Mouse (Mus musculus): ENCODE data around the gene Fancg.
A peak's percentile ranks its signal among the peaks of the same experiment; 100 is the strongest.

The Fancg gene

GRCm38 (mm10) chr4:43010161-43011038 is at the start of gene Fancg:
Fancg (minus strand) TSS chr4:43010506.
- peak; percentile 70 to 82 for DNase-seq

GRCm38 (mm10) chr4:43059697-43060096 is 49.4 kb upstream of the Fancg start:
- no peak for DNase-seq

GRCm38 (mm10) chr4:43058753-43059654 is 48.7 kb upstream of the Fancg start, which contains the start of gene Unc13b:
Unc13b (plus strand) TSS chr4:43058953.
- DNase-seq, result peak; percentile 79 to 83

- DNase-seq, result no peak
These were observed 48.1 kb upstream of the Fancg start for GRCm38 (mm10) chr4:43058392-43058752.

GRCm38 (mm10) chr4:43057654-43058053 is 47.3 kb upstream of the Fancg start:
- no peak for DNase-seq

- DNase-seq, result no peak
These were observed 42.3 kb upstream of the Fancg start for GRCm38 (mm10) chr4:43052627-43053026.

GRCm38 (mm10) chr4:43047231-43047630 is 36.9 kb upstream of the Fancg start:
- DNase-seq, result peak in 1 of 2 experiments; percentile 49

- no peak for DNase-seq
These were observed 36.3 kb upstream of the Fancg start for GRCm38 (mm10) chr4:43046607-43047006.

- DNase-seq, result peak; percentile 90 to 97
These were observed 35.5 kb upstream of the Fancg start, which contains the start of gene Fam214b for GRCm38 (mm10) chr4:43045659-43046302. Fam214b (minus strand) TSS chr4:43046220.

- no peak for DNase-seq
These were observed 35.0 kb upstream of the Fancg start for GRCm38 (mm10) chr4:43045285-43045658.

- peak in 1 of 2 experiments; percentile 37 for DNase-seq
These were observed 34.4 kb upstream of the Fancg start for GRCm38 (mm10) chr4:43044673-43045072.

- peak; percentile 70 to 76 for DNase-seq
These were observed 33.5 kb upstream of the Fancg start for GRCm38 (mm10) chr4:43043644-43044357.

- DNase-seq, result no peak
These were observed 30.7 kb upstream of the Fancg start for GRCm38 (mm10) chr4:43040881-43041547.

GRCm38 (mm10) chr4:43040114-43040572 is 29.8 kb upstream of the Fancg start:
- DNase-seq, result peak; percentile 93

GRCm38 (mm10) chr4:43039609-43040008 is 29.3 kb upstream of the Fancg start:
- DNase-seq, result no peak

- no peak for DNase-seq
These were observed 28.5 kb upstream of the Fancg start for GRCm38 (mm10) chr4:43038567-43039495.

GRCm38 (mm10) chr4:43037860-43038566 is 27.7 kb upstream of the Fancg start:
- no peak for DNase-seq

GRCm38 (mm10) chr4:43036356-43036755 is 26.1 kb upstream of the Fancg start:
- DNase-seq, result no peak

GRCm38 (mm10) chr4:43035851-43036250 is 25.5 kb upstream of the Fancg start:
- DNase-seq, result no peak

GRCm38 (mm10) chr4:43033481-43033880 is 23.2 kb upstream of the Fancg start:
- no peak for DNase-seq
